Mouse (Mus musculus) limb, embryonic 10.5 days (tissue): Measurements from ENCODE around the gene Cd276. TPM values are rescaled to one million over a fixed set of nuclear protein-coding genes. Genes with fewer than 3 reads are reported as not detected.

Source experiments
- DNase-seq: peaks from one replicate; pipeline ENCODE4 v3.0.0-alpha.2; 2017; ENCODE audit warnings: low spot score
- H3K27ac ChIP-seq: fragments of 300-500 bp; sonication (generic); 2 replicates; pipeline ENCODE4 v1.5.1; 2016; ENCODE audit warnings: mild to moderate bottlenecking
- H3K27me3 ChIP-seq: fragments of 300-500 bp; sonication (generic); 2 replicates; pipeline ENCODE4 v1.6.1; 2016; ENCODE audit warnings: low read depth, mild to moderate bottlenecking; ENCODE audit not compliant: poor library complexity, severe bottlenecking
- H3K36me3 ChIP-seq: fragments of 300-500 bp; sonication (generic); 2 replicates; pipeline ENCODE4 v1.6.1; 2016; ENCODE audit warnings: mild to moderate bottlenecking, moderate library complexity
- H3K4me1 ChIP-seq: fragments of 300-500 bp; sonication (generic); 2 replicates; pipeline ENCODE4 v1.6.1; 2016
- H3K4me3 ChIP-seq: fragments of 300-500 bp; sonication (generic); 2 replicates; pipeline ENCODE4 v1.5.1; 2016; ENCODE audit warnings: mild to moderate bottlenecking, moderate library complexity
- H3K9me3 ChIP-seq: fragments of 300-500 bp; sonication (generic); replicated peaks from 2 replicates; pipeline ENCODE4 v1.6.1; 2016; ENCODE audit warnings: mild to moderate bottlenecking
- WGBS: fragments of 180-500 bp; shearing (Covaris S2); methylation state at CpG from one replicate; pipeline ENCODE4 v1.1.7; 2016; 5-methylcytosine and 5-hydroxymethylcytosine counted together
- polyA plus RNA-seq: library from polyadenylated mRNA; unstranded; fragments of >200 nt; fragmentation: Nextera tagmentation; extraction: Ambion mirVana; gene quantifications from 2 replicates; pipeline ENCODE4 v1.2.1, GENCODE M21; 2016

Gene Cd276
- polyA plus RNA-seq, 1 experiment from 2014 or later = 64.8 TPM

GRCm38 (mm10) chr9:58545428-58545827, 9.8 kb downstream of the Cd276 start:
- Histone ChIP-seq H3K9me3 (no peaks in the 10 kb centered on the region), H3K27ac (no peak overlapping the region), H3K4me3 (no peak overlapping the region), H3K36me3 (peaks cover 2% of the 10 kb centered on the region), H3K4me1 (peaks cover 30% of the 10 kb centered on the region), H3K27me3 (no peaks in the 10 kb centered on the region)
- WGBS = 70% methylated on average over 6 of the region's 6 CpGs
- no peak for DNase-seq

GRCm38 (mm10) chr9:58544879-58545324, 10.3 kb downstream of the Cd276 start:
- 72% methylated on average over 4 of the region's 4 CpGs for WGBS
- no peak overlapping the region for H3K27ac ChIP-seq
- peaks cover 8% of the 10 kb centered on the region for H3K36me3 ChIP-seq
- no peak overlapping the region for H3K4me3 ChIP-seq
- H3K4me1 ChIP-seq = peaks cover 30% of the 10 kb centered on the region
- H3K9me3 ChIP-seq = no peaks in the 10 kb centered on the region
- no peak for DNase-seq
- H3K27me3 ChIP-seq = no peaks in the 10 kb centered on the region

- H3K27ac ChIP-seq = peak overlapping the region; percentile 59
- H3K27me3 ChIP-seq = no peaks in the 10 kb centered on the region
- no peak overlapping the region for H3K4me3 ChIP-seq
- H3K36me3 ChIP-seq = peaks cover 32% of the 10 kb centered on the region
- H3K4me1 ChIP-seq = peaks cover 8% of the 10 kb centered on the region
- 79% methylated on average over 6 of the region's 6 CpGs for WGBS
- H3K9me3 ChIP-seq = no peaks in the 10 kb centered on the region
- DNase-seq = no peak
Observed at GRCm38 (mm10) chr9:58541895-58542338, 13.3 kb downstream of the Cd276 start.

- Histone ChIP-seq H3K36me3 (peaks cover 52% of the 10 kb centered on the region), H3K9me3 (no peaks in the 10 kb centered on the region), H3K27ac (no peak overlapping the region), H3K27me3 (no peaks in the 10 kb centered on the region), H3K4me3 (no peak overlapping the region), H3K4me1 (peaks cover 7% of the 10 kb centered on the region)
- DNase-seq = peak; percentile 74
- WGBS = 47% methylated on average over 5 of the region's 5 CpGs
Observed at GRCm38 (mm10) chr9:58539886-58540285, 15.4 kb downstream of the Cd276 start.

- peaks cover 7% of the 10 kb centered on the region for H3K4me1 ChIP-seq
Observed at GRCm38 (mm10) chr9:58537774-58538173, 17.5 kb downstream of the Cd276 start.

GRCm38 (mm10) chr9:58535447-58536134, 19.6 kb downstream of the Cd276 start:
- Histone ChIP-seq H3K27ac (no peak overlapping the region), H3K27me3 (no peaks in the 10 kb centered on the region), H3K9me3 (no peaks in the 10 kb centered on the region), H3K4me1 (no peaks in the 10 kb centered on the region; the same call in 1 of the 2 replicates), H3K4me3 (no peak overlapping the region), H3K36me3 (peaks cover 86% of the 10 kb centered on the region)
- 80% methylated on average over 20 of the region's 20 CpGs for WGBS
- DNase-seq = peak; percentile 55

More at GRCm38 (mm10) chr9:58537774-58538173, 17.5 kb downstream of the Cd276 start:
- Histone ChIP-seq H3K9me3 (no peaks in the 10 kb centered on the region), H3K36me3 (peaks cover 71% of the 10 kb centered on the region), H3K27me3 (no peaks in the 10 kb centered on the region), H3K4me3 (no peak overlapping the region), H3K27ac (no peak overlapping the region)
- no peak for DNase-seq
- 86% methylated on average over 3 of the region's 3 CpGs for WGBS

GRCm38 (mm10) chr9:58534766-58535165, 20.5 kb downstream of the Cd276 start:
- Histone ChIP-seq H3K4me3 (no peak overlapping the region), H3K9me3 (no peaks in the 10 kb centered on the region), H3K27ac (no peak overlapping the region), H3K36me3 (peaks cover 87% of the 10 kb centered on the region), H3K27me3 (no peaks in the 10 kb centered on the region), H3K4me1 (no peaks in the 10 kb centered on the region; the same call in 1 of the 2 replicates)
- DNase-seq = peak; percentile 44
- 56% methylated on average over 1 of the region's 1 CpGs for WGBS

GRCm38 (mm10) chr9:58533322-58533721, 21.9 kb downstream of the Cd276 start:
- H3K4me3 ChIP-seq = no peak overlapping the region
- peaks cover 1% of the 10 kb centered on the region for H3K4me1 ChIP-seq
- no peaks in the 10 kb centered on the region for H3K9me3 ChIP-seq
- 94% methylated on average over 6 of the region's 6 CpGs for WGBS
- H3K36me3 ChIP-seq = peaks cover 90% of the 10 kb centered on the region
- H3K27me3 ChIP-seq = no peaks in the 10 kb centered on the region
- no peak overlapping the region for H3K27ac ChIP-seq
- DNase-seq = no peak

- peaks cover 92% of the 10 kb centered on the region for H3K36me3 ChIP-seq
- H3K9me3 ChIP-seq = no peaks in the 10 kb centered on the region
- no peak overlapping the region for H3K27ac ChIP-seq
- no peaks in the 10 kb centered on the region for H3K27me3 ChIP-seq
- no peak overlapping the region for H3K4me3 ChIP-seq
- H3K4me1 ChIP-seq = peaks cover 9% of the 10 kb centered on the region
- no peak for DNase-seq
- WGBS = 91% methylated on average over 4 of the region's 4 CpGs
Observed at GRCm38 (mm10) chr9:58532236-58532635, 23.0 kb downstream of the Cd276 start.

- Histone ChIP-seq H3K4me3 (no peak overlapping the region), H3K27me3 (no peaks in the 10 kb centered on the region), H3K4me1 (peaks cover 21% of the 10 kb centered on the region), H3K9me3 (no peaks in the 10 kb centered on the region), H3K36me3 (peaks cover 92% of the 10 kb centered on the region), H3K27ac (no peak overlapping the region)
- DNase-seq = no peak
- WGBS = 92% methylated on average over 13 of the region's 13 CpGs
Observed at GRCm38 (mm10) chr9:58530407-58530806, 24.8 kb downstream of the Cd276 start.

GRCm38 (mm10) chr9:58527841-58528240, 27.4 kb downstream of the Cd276 start:
- Histone ChIP-seq H3K9me3 (no peaks in the 10 kb centered on the region), H3K4me1 (peaks cover 21% of the 10 kb centered on the region), H3K27me3 (no peaks in the 10 kb centered on the region), H3K27ac (no peak overlapping the region), H3K36me3 (peaks cover 79% of the 10 kb centered on the region), H3K4me3 (no peak overlapping the region)
- WGBS = 47% methylated on average over 4 of the region's 4 CpGs
- no peak for DNase-seq

GRCm38 (mm10) chr9:58525108-58525507, 30.1 kb downstream of the Cd276 start:
- WGBS = 86% methylated on average over 4 of the region's 4 CpGs
- DNase-seq = no peak
- Histone ChIP-seq H3K9me3 (no peaks in the 10 kb centered on the region), H3K27ac (no peak overlapping the region), H3K4me1 (peaks cover 30% of the 10 kb centered on the region), H3K36me3 (peaks cover 58% of the 10 kb centered on the region), H3K4me3 (no peak overlapping the region), H3K27me3 (no peaks in the 10 kb centered on the region)

- Histone ChIP-seq H3K4me3 (no peak overlapping the region), H3K27ac (0 out of 2 replicates have a peak overlapping the region, but pooled peaks have one; percentile 1), H3K36me3 (peaks cover 26% of the 10 kb centered on the region), H3K27me3 (no peaks in the 10 kb centered on the region), H3K9me3 (no peaks in the 10 kb centered on the region), H3K4me1 (peaks cover 33% of the 10 kb centered on the region)
- DNase-seq = no peak
- 76% methylated on average over 4 of the region's 4 CpGs for WGBS
Observed at GRCm38 (mm10) chr9:58521883-58522423, 33.3 kb downstream of the Cd276 start.
